8 mouse cellular contexts compared by ENCODE assay signal in the genomic region with DNA sequence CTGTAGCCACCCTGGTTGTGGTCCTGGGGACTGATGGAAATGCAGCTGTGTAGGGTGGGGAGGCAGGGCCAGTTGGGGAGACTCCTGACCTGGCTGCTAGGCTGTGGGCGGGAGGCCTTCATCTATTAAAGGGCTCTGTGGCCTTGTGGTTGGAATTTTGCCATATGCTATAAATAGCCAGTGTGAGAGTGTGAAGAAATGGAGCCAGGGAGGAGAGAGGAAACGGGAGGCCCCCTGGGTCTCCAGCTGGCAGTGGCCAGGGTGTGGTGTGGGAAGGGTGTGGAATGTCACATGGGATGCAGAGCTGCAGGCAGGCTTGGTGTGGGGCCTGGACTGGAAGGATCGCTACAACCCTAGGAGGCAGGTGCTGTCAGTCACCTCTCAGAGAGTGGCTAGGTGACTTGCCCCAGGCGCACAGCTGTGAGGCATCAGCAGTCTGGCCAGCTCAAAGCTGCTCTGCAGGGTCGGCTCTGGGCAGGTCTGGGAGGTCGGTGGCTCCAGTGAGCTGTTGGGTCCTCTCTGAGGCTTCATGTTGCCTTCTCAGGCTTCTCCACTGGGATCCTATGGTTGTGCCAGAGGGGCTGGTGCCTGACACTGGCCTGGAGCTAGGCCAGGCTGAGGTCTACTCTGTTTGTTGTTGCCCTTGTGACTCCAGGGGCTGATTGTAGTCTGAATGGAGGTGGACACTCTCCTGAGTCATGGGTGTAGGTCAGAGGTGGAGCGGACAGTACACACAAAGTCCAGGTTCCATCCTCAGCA. TPM values are rescaled to one million over a fixed set of nuclear protein-coding genes. Genes with fewer than 3 reads are reported as not detected.
DNase-seq lines count a peak whose midpoint lies in the region; ATAC-seq and TF ChIP-seq lines count a peak whose summit lies in the region.

No protein-coding gene starts in this region.

- no peak for TF ChIP-seq EP300 in liver, embryonic 14.5 days (IDR thresholded peaks at IDR 0.05; ENCODE audit: low read depth)

- no peak overlapping the region for H3K9ac ChIP-seq in hindbrain, postnatal 0 days (replicated peaks; ENCODE audit: low read length)
- no peak overlapping the region for H3K9ac ChIP-seq in liver, embryonic 14.5 days (replicated peaks)

- WGBS in hindbrain, postnatal 0 days: 42% methylated on average over 7 of the region's 7 CpGs
- WGBS in liver, embryonic 14.5 days (ENCODE audit: insufficient replicate concordance): 35% methylated on average over 7 of the region's 7 CpGs

- H3K9me3 ChIP-seq in hindbrain, postnatal 0 days (ENCODE audit: low read length): no peaks in the 10 kb centered on the region
- H3K9me3 ChIP-seq in liver, embryonic 14.5 days (ENCODE audit: control insufficient read depth, low read length): no peaks in the 10 kb centered on the region

- H3K36me3 ChIP-seq in hindbrain, postnatal 0 days (ENCODE audit: insufficient read depth, low read length): peaks cover 10% of the 10 kb centered on the region; the same call in 1 of the 2 replicates
- no peaks in the 10 kb centered on the region for H3K36me3 ChIP-seq in liver, embryonic 14.5 days (replicated peaks; ENCODE audit: control insufficient read depth, insufficient read depth, low read depth)

- ATAC-seq in hindbrain, postnatal 0 days: peak; percentile 46; the same call in 1 of the 2 replicates
- ATAC-seq in liver, embryonic 14.5 days (ENCODE audit: insufficient read depth): 0 out of 2 replicates have a peak, but pooled peaks have one; percentile 29

- DNase-seq in 3134 (ENCODE audit: extremely low read depth, insufficient read length, low spot score): peak; percentile 75
- DNase-seq in R1 (ENCODE audit: low read depth, low spot score): peak; percentile 54
- DNase-seq in gastrocnemius, adult 8-10 months (ENCODE audit: low spot score in 2 of 2): peak; percentile 73 to 87
- peak; percentile 68 for DNase-seq in hindbrain, postnatal 0 days (ENCODE audit: low spot score)
- no peak for DNase-seq in liver, embryonic 14.5 days (ENCODE audit: low read depth in 3 of 3, low spot score in 3 of 3)
- DNase-seq in ovary, postnatal 36 days (ENCODE audit: low spot score): peak; percentile 31
- DNase-seq in spleen, adult 12 weeks (ENCODE audit: low spot score): no peak
- DNase-seq in frontal cortex, postnatal 14 days (ENCODE audit: low spot score in 2 of 2): no peak

- no peaks in the 10 kb centered on the region for H3K27me3 ChIP-seq in hindbrain, postnatal 0 days (ENCODE audit: insufficient read depth, low read length)
- H3K27me3 ChIP-seq in liver, embryonic 14.5 days (ENCODE audit: control insufficient read depth, insufficient read depth, low read length): no peaks in the 10 kb centered on the region

- no peak for TF ChIP-seq CTCF in hindbrain, postnatal 0 days (IDR thresholded peaks at IDR 0.05; ENCODE audit: low read depth)
- no peak for TF ChIP-seq CTCF in liver, embryonic 14.5 days (IDR thresholded peaks at IDR 0.05; ENCODE audit: low read depth)

- peaks cover 13% of the 10 kb centered on the region for H3K4me1 ChIP-seq in hindbrain, postnatal 0 days (ENCODE audit: insufficient read depth, low read length)
- peaks cover 0 to 8% of the 10 kb centered on the region in 2 experiments; a peak in 2 of 4 replicates for H3K4me1 ChIP-seq in liver, embryonic 14.5 days (replicated peaks; ENCODE audit: control insufficient read depth in 2 of 2, insufficient read depth in 2 of 2, low read length in 1 of 2)

- no peak overlapping the region for H3K4me2 ChIP-seq in hindbrain, postnatal 0 days (ENCODE audit: low read depth, low read length)
- no peak overlapping the region for H3K4me2 ChIP-seq in liver, embryonic 14.5 days (ENCODE audit: low read depth)

- peak overlapping the region; percentile 11; the same call in 1 of the 2 replicates for H3K27ac ChIP-seq in hindbrain, postnatal 0 days
- H3K27ac ChIP-seq in liver, embryonic 14.5 days: no peak overlapping the region

- no peak overlapping the region for H3K4me3 ChIP-seq in hindbrain, postnatal 0 days (ENCODE audit: low read length)
- H3K4me3 ChIP-seq in liver, embryonic 14.5 days (ENCODE audit: insufficient read depth in 1 of 2, low read depth in 2 of 2, low read length in 2 of 2): no peak overlapping the region

RNA-seq across cellular contexts. Expression of a gene that starts 19.3 kb away (rescaled TPM):
- total RNA-seq in gastrocnemius, adult 8-10 months (2022): 1 to 10 TPM; 1.4 to 1.8 (median 1.6) TPM
- 16.6 and 19.4 TPM in 2 replicates for total RNA-seq in hindbrain, postnatal 0 days (2014; rRNA removed)
- 30.1 and 30.6 TPM in 2 replicates for polyA plus RNA-seq in hindbrain, postnatal 0 days (2015; fragmentation: Nextera tagmentation; extraction: Ambion mirVana)
- polyA plus RNA-seq in liver, embryonic 14.5 days (2012; rRNA removed): 1.5 and 2.4 TPM in 2 replicates
- polyA plus RNA-seq in liver, embryonic 14.5 days (2014; fragmentation: Nextera tagmentation; extraction: Ambion mirVana): 5.7 and 6.0 TPM in 2 replicates

RNA-seq across cellular contexts. Expression of a gene that starts 23.5 kb away (rescaled TPM):
- total RNA-seq in gastrocnemius, adult 8-10 months (2022): 10 to 100 TPM; 17.1 to 18.9 (median 18.7) TPM
- 24.3 and 38.0 TPM in 2 replicates for total RNA-seq in hindbrain, postnatal 0 days (2014; rRNA removed)
- 21.8 and 28.2 TPM in 2 replicates for polyA plus RNA-seq in hindbrain, postnatal 0 days (2015; fragmentation: Nextera tagmentation; extraction: Ambion mirVana)
- 0.62 and 0.69 TPM in 2 replicates for polyA plus RNA-seq in liver, embryonic 14.5 days (2012; rRNA removed)
- polyA plus RNA-seq in liver, embryonic 14.5 days (2014; fragmentation: Nextera tagmentation; extraction: Ambion mirVana): 1.5 and 2.3 TPM in 2 replicates

Comparison
In these comparisons a context has a peak if more than half of its experiments do, and no peak if none do; other contexts are left out.
1. DNase-seq: peak in 3134 (single experiment), R1 (single experiment), gastrocnemius, adult 8-10 months (2 of 2), hindbrain, postnatal 0 days (single experiment) and ovary, postnatal 36 days (single experiment); none in liver, embryonic 14.5 days (0 of 3), spleen, adult 12 weeks (single experiment) and frontal cortex, postnatal 14 days (0 of 2).